Mouse (Mus musculus) heart, adult 2 months (tissue): ENCODE results near the gene Abtb1. TPM values are rescaled to one million over a fixed set of nuclear protein-coding genes. Genes with fewer than 3 reads are reported as not detected.

ENCODE experiments used
- DNase-seq, 2 experiments: peaks; one replicate each; pipeline ENCODE4 v3.0.0; 2021
- H3K27ac ChIP-seq: fragments of 200-600 bp; 2 replicates; pipeline ENCODE4 v1.8.1; 2022
- H3K27me3 ChIP-seq: fragments of 200-500 bp; 2 replicates; pipeline ENCODE4 v1.6.1; 2012; ENCODE audit warnings: mild to moderate bottlenecking, low read length, inconsistent platforms, mixed read lengths; ENCODE audit not compliant: control insufficient read depth, insufficient read depth
- H3K36me3 ChIP-seq: fragments of 200-500 bp; 2 replicates; pipeline ENCODE4 v1.6.1; 2012; ENCODE audit warnings: low read length, inconsistent platforms; ENCODE audit not compliant: control insufficient read depth, insufficient read depth
- H3K4me1 ChIP-seq: fragments of 200-500 bp; 2 replicates; pipeline ENCODE4 v1.6.1; 2011; ENCODE audit warnings: low read length; ENCODE audit not compliant: control insufficient read depth, insufficient read depth
- H3K4me3 ChIP-seq: fragments of 200-600 bp; 2 replicates; pipeline ENCODE4 v1.8.1; 2022
- H3K79me2 ChIP-seq: fragments of 200-500 bp; replicated peaks from 2 replicates; pipeline ENCODE4 v1.6.1; 2012; ENCODE audit warnings: mild to moderate bottlenecking, inconsistent platforms, low read length, moderate library complexity, mixed read lengths; ENCODE audit not compliant: control insufficient read depth, insufficient read depth
- H3K9ac ChIP-seq: fragments of 200-500 bp; 2 replicates; pipeline ENCODE4 v1.6.1; 2012; ENCODE audit warnings: low read depth, mild to moderate bottlenecking, control low read depth, inconsistent platforms, low read length, mixed read lengths
- CTCF ChIP-seq: fragments of 200-600 bp; IDR thresholded peaks from 2 replicates; pipeline ENCODE4 v1.8.1; 2022; ENCODE audit warnings: antibody characterized with exemption, mild to moderate bottlenecking, moderate library complexity
- EP300 ChIP-seq: fragments of 200-500 bp; IDR thresholded peaks from 2 replicates; pipeline ENCODE4 v1.6.1; 2011; ENCODE audit warnings: low read depth, low read length, control low read depth; ENCODE audit not compliant: insufficient read depth
- POLR2A ChIP-seq: fragments of 200-500 bp; IDR thresholded peaks from 2 replicates; pipeline ENCODE4 v1.6.1; 2011; ENCODE audit warnings: mild to moderate bottlenecking, low read depth, low read length, control low read depth; ENCODE audit not compliant: insufficient read depth
- WGBS: fragments of 180-500 bp; shearing (Covaris S2); methylation state at CpG from one replicate; pipeline ENCODE4 v1.1.7; 2018; 5-methylcytosine and 5-hydroxymethylcytosine counted together
- intact Hi-C: fragments of 180-260 bp; cut with DNase I; formaldehyde crosslinking; loops from one replicate; pipeline ENCODE4 v1.15.1; 2025
- polyA plus RNA-seq: library from polyadenylated mRNA; depleted of rRNA; stranded (reverse); fragments of >200 nt; gene quantifications from 2 replicates; pipeline ENCODE4 v1.2.3, GENCODE M21; 2012; rRNA removed
- total RNA-seq, 2 experiments: library from RNA; stranded (reverse); gene quantifications; 2 replicates each; pipeline ENCODE4 v1.2.3; 2021

Gene Abtb1
- total and polyA plus RNA-seq, 3 experiments, result 19.7 to 46.2 (median 22.7) TPM

GRCm38 (mm10) chr6:88792147-88792691, 49.6 kb downstream of the Abtb1 start:
- no peaks in the 10 kb centered on the region for H3K79me2 ChIP-seq
- no peak overlapping the region for H3K9ac ChIP-seq
- no peak overlapping the region for H3K4me3 ChIP-seq
- 35% methylated on average over 7 of the region's 7 CpGs for WGBS
- peaks cover 21% of the 10 kb centered on the region for H3K4me1 ChIP-seq
- TF ChIP-seq CTCF (no peak), POLR2A (no peak), EP300 (no peak)
- DNase-seq, result peak in 1 of 2 experiments; percentile 56
- peak overlapping the region; percentile 67 for H3K27ac ChIP-seq
- no peaks in the 10 kb centered on the region for H3K27me3 ChIP-seq
- intact Hi-C loops, result no loop called here
- H3K36me3 ChIP-seq, result peaks cover 3% of the 10 kb centered on the region; the same call in 1 of the 2 replicates

- Histone ChIP-seq H3K4me3 (no peak overlapping the region), H3K36me3 (peaks cover 5% of the 10 kb centered on the region; the same call in 1 of the 2 replicates), H3K27me3 (no peaks in the 10 kb centered on the region), H3K79me2 (no peaks in the 10 kb centered on the region), H3K9ac (no peak overlapping the region), H3K4me1 (peaks cover 29% of the 10 kb centered on the region), H3K27ac (no peak overlapping the region)
- no peak for TF ChIP-seq CTCF
- no peak for TF ChIP-seq EP300
- TF ChIP-seq POLR2A, result no peak
- 60% methylated on average over 9 of the region's 9 CpGs for WGBS
- intact Hi-C loops, result no loop called here
- DNase-seq, result no peak
Measured at GRCm38 (mm10) chr6:88791299-88791698, 50.5 kb downstream of the Abtb1 start.

GRCm38 (mm10) chr6:88788219-88788618, 53.6 kb downstream of the Abtb1 start:
- Histone ChIP-seq H3K27me3 (no peaks in the 10 kb centered on the region), H3K36me3 (peaks cover 7% of the 10 kb centered on the region; the same call in 1 of the 2 replicates), H3K4me3 (no peak overlapping the region), H3K27ac (no peak overlapping the region), H3K4me1 (peaks cover 49% of the 10 kb centered on the region), H3K79me2 (no peaks in the 10 kb centered on the region), H3K9ac (no peak overlapping the region)
- 88% methylated on average over 11 of the region's 11 CpGs for WGBS
- intact Hi-C loops, result loop anchor here (5.0 kb wide), 1 partner anchor 34 kb away; no protein-coding TSS in a partner anchor
- TF ChIP-seq EP300, result no peak
- TF ChIP-seq POLR2A, result no peak
- no peak for TF ChIP-seq CTCF
- no peak for DNase-seq

GRCm38 (mm10) chr6:88787496-88787895, 54.3 kb downstream of the Abtb1 start:
- peak in 1 of 2 experiments; percentile 45 for DNase-seq
- no peaks in the 10 kb centered on the region for H3K79me2 ChIP-seq
- TF ChIP-seq POLR2A (no peak; the same call in 1 of the 2 replicates), CTCF (no peak), EP300 (no peak)
- intact Hi-C loops, result loop anchor here (5.0 kb wide), 1 partner anchor 35 kb away; no protein-coding TSS in a partner anchor
- H3K27ac ChIP-seq, result peak overlapping the region; percentile 90
- no peak overlapping the region for H3K4me3 ChIP-seq
- peak overlapping the region; percentile 47 for H3K9ac ChIP-seq
- no peaks in the 10 kb centered on the region for H3K27me3 ChIP-seq
- 29% methylated on average over 14 of the region's 14 CpGs for WGBS
- peaks cover 12% of the 10 kb centered on the region for H3K36me3 ChIP-seq
- H3K4me1 ChIP-seq, result peaks cover 49% of the 10 kb centered on the region

DNA sequence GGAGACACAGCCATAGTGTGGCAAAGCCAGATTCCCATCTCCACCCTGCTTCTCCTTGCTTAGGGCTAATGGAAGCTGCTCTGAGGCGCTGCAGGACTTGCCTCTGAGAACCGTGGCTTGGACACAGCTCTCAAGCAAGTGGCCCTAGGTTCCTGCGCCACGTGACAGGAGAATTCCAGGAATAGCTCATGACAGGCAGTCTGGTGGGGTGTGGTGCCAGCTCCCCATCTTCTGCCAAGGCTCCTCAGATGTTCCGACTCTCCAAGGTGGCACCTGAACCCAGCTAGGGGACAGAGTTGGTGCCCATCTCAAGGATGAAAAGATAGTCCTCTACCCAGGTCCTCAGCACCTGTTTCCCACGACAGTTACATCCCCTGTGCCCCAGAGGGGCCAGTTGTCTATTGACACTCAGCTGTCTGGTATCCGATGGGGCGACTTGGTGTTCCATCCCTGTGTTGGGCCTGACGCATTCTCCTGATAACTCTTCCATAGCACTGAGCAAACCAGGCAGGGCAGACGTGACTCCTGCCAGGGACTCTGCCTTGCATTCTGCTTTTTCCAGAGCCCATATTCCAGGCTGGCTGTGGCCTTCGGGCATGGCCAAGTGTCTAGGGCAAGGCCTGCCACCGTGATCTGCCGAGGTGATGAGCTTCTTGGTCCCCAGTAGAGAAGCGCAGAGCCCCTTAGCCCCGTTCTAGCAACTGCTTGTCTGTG, 54.9 kb downstream of the Abtb1 start:
- peak overlapping the region; percentile 90 for H3K27ac ChIP-seq
- H3K27me3 ChIP-seq, result no peaks in the 10 kb centered on the region
- WGBS, result 30% methylated on average over 15 of the region's 15 CpGs
- 0 out of 2 replicates have a peak, but pooled peaks have one; percentile 35 for TF ChIP-seq POLR2A
- TF ChIP-seq EP300, result no peak
- H3K9ac ChIP-seq, result 0 out of 2 replicates have a peak overlapping the region, but pooled peaks have one; percentile 15
- H3K4me3 ChIP-seq, result no peak overlapping the region
- H3K79me2 ChIP-seq, result no peaks in the 10 kb centered on the region
- peaks cover 9% of the 10 kb centered on the region for H3K36me3 ChIP-seq
- peak; percentile 66 to 78 for DNase-seq
- peaks cover 50% of the 10 kb centered on the region for H3K4me1 ChIP-seq
- intact Hi-C loops, result loop anchor here (5.0 kb wide), 1 partner anchor 35 kb away; no protein-coding TSS in a partner anchor

Other genes with a start within 250 kb of the Abtb1 start
- gene Kbtbd12, start 204.0 kb downstream of the Abtb1 start, total RNA-seq, result 10 to 100 TPM; 35.7 to 37.4 TPM
- 14.7 and 20.4 TPM in 2 replicates for gene Kbtbd12, start 204.0 kb downstream of the Abtb1 start, polyA plus RNA-seq
- 100 to 1,000 TPM in 1 of 2 experiments, 10 to 100 TPM in 1; 88.7 to 102 TPM for gene Mgll, start 117.6 kb downstream of the Abtb1 start, total RNA-seq
- 146 and 188 TPM in 2 replicates for gene Mgll, start 117.6 kb downstream of the Abtb1 start, polyA plus RNA-seq
- 10 to 100 TPM; 13.1 to 15.9 TPM for gene Podxl2, start 33.1 kb upstream of the Abtb1 start, total RNA-seq
- gene Podxl2, start 33.1 kb upstream of the Abtb1 start, polyA plus RNA-seq, result 20.7 and 26.2 TPM in 2 replicates
- 1 to 10 TPM; 5.3 to 6.1 TPM for gene Mcm2, start 56.8 kb upstream of the Abtb1 start, total RNA-seq
- 4.8 and 5.4 TPM in 2 replicates for gene Mcm2, start 56.8 kb upstream of the Abtb1 start, polyA plus RNA-seq
- 10 to 100 TPM; 34.4 to 34.8 TPM for gene Tpra1, start 60.3 kb upstream of the Abtb1 start, total RNA-seq
- gene Tpra1, start 60.3 kb upstream of the Abtb1 start, polyA plus RNA-seq, result 88.0 and 118 TPM in 2 replicates